Mouse (Mus musculus) embryonic facial prominence, embryonic 10.5 days (tissue): ENCODE measurements around the gene Loxl3. TPM values are rescaled to one million over a fixed set of nuclear protein-coding genes. Genes with fewer than 3 reads are reported as not detected.
A peak's percentile ranks its signal among the peaks of the same experiment; 100 is the strongest.

Source experiments
- DNase-seq: peaks from one replicate; pipeline ENCODE4 v3.0.0-alpha.2; 2017; ENCODE audit warnings: low spot score
- H3K27ac ChIP-seq: fragments of 300-500 bp; sonication (generic); replicated peaks from 2 replicates; pipeline ENCODE4 v1.5.1; 2016; ENCODE audit warnings: mild to moderate bottlenecking
- H3K27me3 ChIP-seq: fragments of 300-500 bp; sonication (generic); replicated peaks from 2 replicates; pipeline ENCODE4 v1.6.1; 2016; ENCODE audit warnings: low read depth, mild to moderate bottlenecking; ENCODE audit not compliant: poor library complexity, severe bottlenecking
- H3K36me3 ChIP-seq: fragments of 300-500 bp; sonication (generic); replicated peaks from 2 replicates; pipeline ENCODE4 v1.6.1; 2016; ENCODE audit warnings: mild to moderate bottlenecking, moderate library complexity
- H3K4me1 ChIP-seq: fragments of 300-500 bp; sonication (generic); 2 replicates; pipeline ENCODE4 v1.6.1; 2016
- H3K4me3 ChIP-seq: fragments of 300-500 bp; sonication (generic); 2 replicates; pipeline ENCODE4 v1.5.1; 2016; ENCODE audit warnings: mild to moderate bottlenecking, moderate library complexity
- H3K9me3 ChIP-seq: fragments of 300-500 bp; sonication (generic); 2 replicates; pipeline ENCODE4 v1.6.1; 2016; ENCODE audit warnings: mild to moderate bottlenecking
- WGBS: fragments of 180-500 bp; shearing (Covaris S2); methylation state at CpG from one replicate; pipeline ENCODE4 v1.1.7; 2016; 5-methylcytosine and 5-hydroxymethylcytosine counted together
- polyA plus RNA-seq: library from polyadenylated mRNA; unstranded; fragments of >200 nt; fragmentation: Nextera tagmentation; extraction: Ambion mirVana; gene quantifications from 2 replicates; pipeline ENCODE4 v1.2.1, GENCODE M21; 2016

Loxl3 gene
- 11.4 and 11.6 TPM in 2 replicates for polyA plus RNA-seq

GRCm38 (mm10) chr6:83033249-83034185 is at the start of gene Loxl3, which contains the start of gene Dok1:
Gene Loxl3, plus strand, starts transcription at chr6:83034173.
Gene Dok1, minus strand, starts transcription at chr6:83033471.
- H3K27me3 ChIP-seq, result peaks cover 86% of the 10 kb centered on the region
- peak; percentile 86 for DNase-seq
- H3K4me1 ChIP-seq, result peaks cover 64% of the 10 kb centered on the region
- under 1% methylated on average over 51 of the region's 51 CpGs for WGBS
- no peaks in the 10 kb centered on the region for H3K9me3 ChIP-seq
- H3K4me3 ChIP-seq, result peak within 1 kb of the TSS; percentile 63
- peak within 1 kb of the TSS; percentile 86 for H3K27ac ChIP-seq
- peaks cover 10% of the 10 kb centered on the region; the same call in 1 of the 2 replicates for H3K36me3 ChIP-seq

DNA sequence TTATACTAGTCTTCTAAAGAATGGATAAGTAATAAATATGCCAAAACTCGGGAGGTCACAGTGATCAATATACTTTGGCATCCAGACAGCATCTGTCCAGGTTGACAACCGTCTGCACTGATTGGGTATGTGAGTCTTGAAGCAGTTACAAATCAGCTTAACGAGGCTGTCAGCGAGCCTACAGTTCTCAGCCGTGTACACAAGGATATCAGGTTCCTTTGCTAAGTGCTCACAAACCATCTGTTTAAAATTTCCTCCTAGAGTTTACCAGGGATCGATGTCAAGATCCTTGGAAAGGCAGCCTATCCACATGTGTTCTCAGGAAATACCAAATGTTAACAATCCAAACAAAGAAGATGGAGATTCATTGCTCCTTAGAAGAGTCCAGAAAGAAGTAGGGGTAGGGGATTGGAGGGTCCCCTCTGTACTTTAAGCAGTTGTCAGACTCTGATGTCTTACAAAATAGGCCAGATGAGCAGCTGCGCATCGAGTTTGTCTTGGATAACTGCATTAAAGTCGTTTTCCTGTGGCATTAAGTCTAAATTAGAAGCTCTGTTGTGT is 46.5 kb upstream of the Loxl3 start:
- Histone ChIP-seq H3K4me3 (no peak overlapping the region), H3K9me3 (no peaks in the 10 kb centered on the region), H3K36me3 (no peaks in the 10 kb centered on the region), H3K27me3 (no peaks in the 10 kb centered on the region; the same call in 1 of the 2 replicates), H3K4me1 (peaks cover 21% of the 10 kb centered on the region), H3K27ac (peak overlapping the region; percentile 78)
- DNase-seq, result peak; percentile 62
- 23% methylated on average over 9 of the region's 9 CpGs for WGBS

DNA sequence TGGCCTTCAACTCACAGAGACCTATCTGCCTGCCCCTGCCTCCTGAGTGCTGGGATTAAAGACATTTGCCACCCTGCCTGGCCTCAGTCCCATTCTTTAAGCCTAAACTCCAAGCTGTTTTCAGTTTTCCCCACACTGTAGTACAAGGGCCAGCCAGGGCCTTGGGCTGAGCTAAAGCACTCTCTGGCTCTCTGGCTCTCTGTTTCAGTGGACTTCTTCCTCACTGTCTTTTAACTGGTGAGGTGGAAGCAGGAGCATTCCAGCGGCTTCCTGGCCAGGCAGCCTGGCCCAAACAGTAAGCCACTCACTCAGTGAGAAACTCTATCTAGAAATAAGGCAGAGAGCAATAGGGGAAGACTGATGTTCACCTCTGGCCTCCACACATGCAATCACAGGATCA is 40.3 kb upstream of the Loxl3 start:
- H3K27ac ChIP-seq, result peak overlapping the region; percentile 35; the same call in 1 of the 2 replicates
- no peak for DNase-seq
- no peak overlapping the region for H3K4me3 ChIP-seq
- WGBS, result 44% methylated on average over 1 of the region's 1 CpGs
- peaks cover 5% of the 10 kb centered on the region for H3K27me3 ChIP-seq
- H3K9me3 ChIP-seq, result no peaks in the 10 kb centered on the region
- peaks cover 15% of the 10 kb centered on the region for H3K4me1 ChIP-seq
- no peaks in the 10 kb centered on the region for H3K36me3 ChIP-seq

GRCm38 (mm10) chr6:82994372-82994771 is 39.6 kb upstream of the Loxl3 start:
- no peak overlapping the region for H3K4me3 ChIP-seq
- 75% methylated on average over 7 of the region's 7 CpGs for WGBS
- H3K27ac ChIP-seq, result no peak overlapping the region
- DNase-seq, result no peak
- no peaks in the 10 kb centered on the region for H3K36me3 ChIP-seq
- H3K27me3 ChIP-seq, result peaks cover 11% of the 10 kb centered on the region
- peaks cover 15% of the 10 kb centered on the region for H3K4me1 ChIP-seq
- H3K9me3 ChIP-seq, result no peaks in the 10 kb centered on the region

DNA sequence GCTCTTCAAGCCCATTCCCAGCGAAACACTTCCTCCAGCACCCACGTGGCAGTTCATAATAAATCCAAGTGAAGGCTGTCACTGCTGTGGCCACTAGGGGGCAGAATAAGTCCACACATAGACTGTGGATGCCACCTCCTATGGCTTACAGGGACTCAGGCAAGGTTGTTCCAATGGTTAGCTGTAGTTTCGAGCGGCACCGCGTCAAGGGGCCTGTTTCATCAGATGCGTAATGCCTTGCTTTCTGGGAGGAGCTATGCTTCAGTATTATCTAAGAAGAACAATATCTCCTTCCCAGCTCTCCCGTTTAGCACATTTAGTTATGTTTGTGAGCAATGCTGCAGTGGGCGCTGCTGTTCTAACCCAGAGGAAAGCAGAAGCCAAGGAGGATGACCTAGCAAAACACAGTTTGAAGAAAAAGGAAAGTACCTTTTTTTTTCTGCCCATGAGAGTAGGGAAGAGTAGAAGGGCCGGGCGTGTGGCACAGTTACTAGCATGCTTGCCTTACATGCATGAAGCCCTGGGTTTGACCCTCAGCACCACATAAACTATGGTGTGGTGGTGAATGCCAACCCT is 37.1 kb upstream of the Loxl3 start:
- WGBS, result 15% methylated on average over 11 of the region's 11 CpGs
- peak overlapping the region; percentile 25 for H3K4me3 ChIP-seq
- no peaks in the 10 kb centered on the region for H3K9me3 ChIP-seq

GRCm38 (mm10) chr6:82997511-82998102 is 36.4 kb upstream of the Loxl3 start:
- peak; percentile 14 for DNase-seq
- Histone ChIP-seq H3K4me3 (no peak overlapping the region), H3K27me3 (peaks cover 21% of the 10 kb centered on the region), H3K27ac (peak overlapping the region; percentile 35; the same call in 1 of the 2 replicates), H3K9me3 (no peaks in the 10 kb centered on the region), H3K36me3 (no peaks in the 10 kb centered on the region), H3K4me1 (peaks cover 15% of the 10 kb centered on the region)
- WGBS, result 54% methylated on average over 7 of the region's 7 CpGs

More for the DNA sequence above, 37.1 kb upstream of the Loxl3 start:
- peak; percentile 91 for DNase-seq
- H3K4me1 ChIP-seq, result peaks cover 15% of the 10 kb centered on the region
- H3K27me3 ChIP-seq, result peaks cover 21% of the 10 kb centered on the region
- H3K27ac ChIP-seq, result no peak overlapping the region
- H3K36me3 ChIP-seq, result no peaks in the 10 kb centered on the region

GRCm38 (mm10) chr6:82998326-82998725 is 35.6 kb upstream of the Loxl3 start:
- no peak overlapping the region for H3K4me3 ChIP-seq
- H3K27ac ChIP-seq, result peak overlapping the region; percentile 35; the same call in 1 of the 2 replicates
- no peak for DNase-seq
- peaks cover 15% of the 10 kb centered on the region for H3K4me1 ChIP-seq
- H3K36me3 ChIP-seq, result no peaks in the 10 kb centered on the region
- peaks cover 21% of the 10 kb centered on the region for H3K27me3 ChIP-seq
- WGBS, result 72% methylated on average over 4 of the region's 4 CpGs
- no peaks in the 10 kb centered on the region for H3K9me3 ChIP-seq

- Histone ChIP-seq H3K4me1 (peaks cover 22% of the 10 kb centered on the region), H3K4me3 (no peak overlapping the region), H3K9me3 (no peaks in the 10 kb centered on the region), H3K36me3 (no peaks in the 10 kb centered on the region), H3K27me3 (peaks cover 20% of the 10 kb centered on the region), H3K27ac (no peak overlapping the region; the same call in 1 of the 2 replicates)
- no peak for DNase-seq
- WGBS, result 45% methylated on average over 8 of the region's 8 CpGs
Measured at GRCm38 (mm10) chr6:82999986-83000385, 34.0 kb upstream of the Loxl3 start.

GRCm38 (mm10) chr6:83003082-83003481 is 30.9 kb upstream of the Loxl3 start:
- H3K36me3 ChIP-seq, result no peaks in the 10 kb centered on the region
- no peak overlapping the region for H3K4me3 ChIP-seq
- no peak overlapping the region for H3K27ac ChIP-seq
- DNase-seq, result no peak
- H3K9me3 ChIP-seq, result no peaks in the 10 kb centered on the region
- WGBS, result 91% methylated on average over 1 of the region's 1 CpGs
- peaks cover 13% of the 10 kb centered on the region for H3K4me1 ChIP-seq
- peaks cover 16% of the 10 kb centered on the region; the same call in 1 of the 2 replicates for H3K27me3 ChIP-seq

GRCm38 (mm10) chr6:83003850-83004249 is 30.1 kb upstream of the Loxl3 start:
- 93% methylated on average over 5 of the region's 5 CpGs for WGBS
- no peak for DNase-seq

GRCm38 (mm10) chr6:83004309-83004708 is 29.7 kb upstream of the Loxl3 start:
- no peak overlapping the region for H3K27ac ChIP-seq
- 71% methylated on average over 2 of the region's 2 CpGs for WGBS
- DNase-seq, result no peak

More at GRCm38 (mm10) chr6:83003850-83004249, 30.1 kb upstream of the Loxl3 start:
- peaks cover 12% of the 10 kb centered on the region for H3K4me1 ChIP-seq
- H3K9me3 ChIP-seq, result no peaks in the 10 kb centered on the region
- no peak overlapping the region for H3K27ac ChIP-seq
- H3K4me3 ChIP-seq, result no peak overlapping the region
- no peaks in the 10 kb centered on the region for H3K36me3 ChIP-seq
- H3K27me3 ChIP-seq, result peaks cover 15% of the 10 kb centered on the region; the same call in 1 of the 2 replicates

DNA sequence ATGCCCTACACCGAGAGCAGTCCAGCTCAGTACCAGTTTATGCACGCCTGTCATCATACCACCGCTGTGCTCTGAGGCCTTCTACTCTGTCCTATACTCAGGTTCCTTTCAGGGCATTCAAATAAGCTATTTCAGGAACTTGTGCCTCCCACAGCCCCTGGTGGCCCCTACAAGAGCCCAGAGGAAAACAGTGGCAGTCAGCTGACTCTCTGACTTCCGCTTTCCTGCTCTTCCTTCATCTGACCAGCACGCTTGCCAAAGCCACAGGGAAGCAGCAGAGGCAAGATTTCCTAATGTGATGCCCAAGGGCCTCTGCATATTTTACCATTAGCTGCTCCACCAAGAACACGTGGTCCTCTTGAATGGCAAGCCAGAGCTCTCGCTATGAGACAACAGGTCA is 29.1 kb upstream of the Loxl3 start:
- WGBS, result 60% methylated on average over 7 of the region's 7 CpGs
- no peak overlapping the region for H3K4me3 ChIP-seq
- no peaks in the 10 kb centered on the region for H3K9me3 ChIP-seq
- peak; percentile 21 for DNase-seq
- H3K27me3 ChIP-seq, result peaks cover 5% of the 10 kb centered on the region; the same call in 1 of the 2 replicates
- H3K36me3 ChIP-seq, result no peaks in the 10 kb centered on the region
- H3K27ac ChIP-seq, result peak overlapping the region; percentile 59; the same call in 1 of the 2 replicates
- H3K4me1 ChIP-seq, result peaks cover 14% of the 10 kb centered on the region

More at GRCm38 (mm10) chr6:83004309-83004708, 29.7 kb upstream of the Loxl3 start:
- peaks cover 12% of the 10 kb centered on the region for H3K4me1 ChIP-seq
- H3K9me3 ChIP-seq, result no peaks in the 10 kb centered on the region
- H3K27me3 ChIP-seq, result peaks cover 11% of the 10 kb centered on the region; the same call in 1 of the 2 replicates
- no peak overlapping the region for H3K4me3 ChIP-seq
- no peaks in the 10 kb centered on the region for H3K36me3 ChIP-seq
